Mouse (Mus musculus): ENCODE measurements at regions not wholly inside any gene's neighbourhood (a gene's known extent, or its start where the extent isn't known, plus 50 kb on each side); places are given as distances from the start of the nearest gene placed in this dataset.

DNA sequence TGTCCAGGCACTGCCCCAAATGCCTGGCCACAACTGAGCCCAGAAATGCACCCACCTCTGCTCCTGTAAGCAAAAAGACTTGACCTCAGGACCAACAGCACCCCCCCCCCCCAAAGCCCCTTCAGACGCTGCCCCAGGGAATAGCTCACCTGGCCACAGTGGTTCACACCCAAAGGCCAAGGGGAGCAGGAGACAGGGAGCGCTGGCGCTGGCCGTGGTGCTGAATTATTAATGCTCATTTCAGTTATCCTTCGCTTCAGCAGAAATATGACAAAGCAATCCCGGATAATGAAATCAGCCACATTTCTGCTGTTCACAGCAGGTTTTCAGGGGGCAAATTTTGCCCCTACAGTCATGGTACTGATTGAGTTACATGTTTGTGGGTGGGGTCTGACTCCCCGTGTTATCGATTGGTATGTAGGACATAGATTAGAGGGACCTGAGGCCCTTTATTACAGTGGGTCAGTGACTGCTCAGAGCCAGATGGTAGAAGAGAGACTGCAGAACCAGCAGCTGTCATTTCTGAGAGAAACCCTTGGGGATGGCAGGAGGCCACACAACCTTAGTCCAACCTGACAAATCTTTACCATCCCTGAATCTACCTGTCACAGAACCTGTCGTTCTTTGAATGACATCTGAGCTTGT lies 202.5 kb upstream of the N4bp1 start:
- H3K36me3 ChIP-seq (ENCODE audit: control insufficient read depth, insufficient read depth, low read length): no peaks in the 10 kb centered on the region
- 40% methylated on average over 9 of the region's 9 CpGs for WGBS
- no peaks in the 10 kb centered on the region for H3K27me3 ChIP-seq (ENCODE audit: control insufficient read depth, insufficient read depth, low read length)
- no peak overlapping the region for H3K27ac ChIP-seq (ENCODE audit: low read length)
- no peaks in the 10 kb centered on the region for H3K4me1 ChIP-seq (ENCODE audit: control insufficient read depth, insufficient read depth, low read length)
- no peak overlapping the region for H3K4me2 ChIP-seq (ENCODE audit: low read depth, low read length)
- no peak for ATAC-seq (ENCODE audit: insufficient read depth, low FRiP score)
- H3K4me3 ChIP-seq (replicated peaks; ENCODE audit: low read length): no peak overlapping the region
- no peaks in the 10 kb centered on the region for H3K9me3 ChIP-seq (replicated peaks; ENCODE audit: control insufficient read depth, low read length)
- no peak overlapping the region for H3K9ac ChIP-seq (ENCODE audit: low read length)

DNA sequence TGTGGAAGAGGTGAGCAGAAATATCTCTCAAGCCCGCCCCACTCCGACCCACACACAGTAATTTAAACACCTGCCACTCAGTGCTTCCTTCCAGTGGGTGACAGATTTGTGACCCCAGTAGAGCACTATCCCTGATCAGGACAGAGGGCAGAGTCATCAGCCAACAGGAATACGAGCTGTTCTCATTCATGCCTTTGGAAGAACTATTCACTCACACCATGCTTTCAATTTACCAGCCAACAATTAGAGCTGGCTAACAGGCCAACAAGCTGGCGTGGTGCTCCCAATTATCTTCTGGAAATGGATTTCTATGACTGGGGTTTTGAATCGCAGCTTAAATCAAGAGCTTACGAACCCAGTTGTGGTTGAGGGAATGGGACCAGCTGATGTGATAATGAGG lies 193.2 kb upstream of the N4bp1 start:
- ATAC-seq (ENCODE audit: insufficient read depth, low FRiP score): no peak
- no peak overlapping the region for H3K4me3 ChIP-seq (replicated peaks; ENCODE audit: low read length)
- H3K36me3 ChIP-seq (ENCODE audit: control insufficient read depth, insufficient read depth, low read length): no peaks in the 10 kb centered on the region
- no peaks in the 10 kb centered on the region for H3K4me1 ChIP-seq (ENCODE audit: control insufficient read depth, insufficient read depth, low read length)
- no peak overlapping the region for H3K9ac ChIP-seq (ENCODE audit: low read length)
- no peaks in the 10 kb centered on the region for H3K9me3 ChIP-seq (replicated peaks; ENCODE audit: control insufficient read depth, low read length)
- no peaks in the 10 kb centered on the region for H3K27me3 ChIP-seq (ENCODE audit: control insufficient read depth, insufficient read depth, low read length)
- no peak overlapping the region for H3K27ac ChIP-seq (ENCODE audit: low read length)
- H3K4me2 ChIP-seq (ENCODE audit: low read depth, low read length): no peak overlapping the region
- WGBS: 63% methylated on average over 6 of the region's 6 CpGs

DNA sequence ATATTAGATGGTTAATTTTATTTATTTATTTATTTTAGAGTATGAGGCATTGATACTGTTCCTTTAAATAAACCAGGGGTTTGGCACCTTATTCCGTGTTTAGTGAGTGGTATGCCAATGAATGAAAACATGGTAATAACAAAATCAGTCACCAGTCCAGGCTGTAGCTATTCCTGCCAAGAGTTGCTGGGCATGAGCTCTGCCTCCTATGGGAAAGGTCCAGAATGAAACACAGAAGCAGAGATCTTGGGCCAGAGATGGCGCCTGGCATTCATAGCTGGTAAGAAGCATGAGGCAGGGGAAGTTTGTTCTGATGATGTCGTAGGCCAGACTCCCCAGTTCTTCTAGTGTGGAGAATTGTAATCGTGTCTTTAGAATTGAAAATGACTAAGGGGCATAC lies 190.9 kb upstream of the N4bp1 start:
- Histone ChIP-seq H3K36me3 (ENCODE audit: control insufficient read depth, insufficient read depth, low read length) (no peaks in the 10 kb centered on the region), H3K4me3 (replicated peaks; ENCODE audit: low read length) (no peak overlapping the region), H3K9me3 (replicated peaks; ENCODE audit: control insufficient read depth, low read length) (no peaks in the 10 kb centered on the region), H3K27me3 (ENCODE audit: control insufficient read depth, insufficient read depth, low read length) (no peaks in the 10 kb centered on the region), H3K9ac (ENCODE audit: low read length) (no peak overlapping the region), H3K4me2 (ENCODE audit: low read depth, low read length) (no peak overlapping the region), H3K4me1 (ENCODE audit: control insufficient read depth, insufficient read depth, low read length) (no peaks in the 10 kb centered on the region), H3K27ac (ENCODE audit: low read length) (no peak overlapping the region)
- 79% methylated on average over 4 of the region's 4 CpGs for WGBS
- no peak for ATAC-seq (ENCODE audit: insufficient read depth, low FRiP score)

DNA sequence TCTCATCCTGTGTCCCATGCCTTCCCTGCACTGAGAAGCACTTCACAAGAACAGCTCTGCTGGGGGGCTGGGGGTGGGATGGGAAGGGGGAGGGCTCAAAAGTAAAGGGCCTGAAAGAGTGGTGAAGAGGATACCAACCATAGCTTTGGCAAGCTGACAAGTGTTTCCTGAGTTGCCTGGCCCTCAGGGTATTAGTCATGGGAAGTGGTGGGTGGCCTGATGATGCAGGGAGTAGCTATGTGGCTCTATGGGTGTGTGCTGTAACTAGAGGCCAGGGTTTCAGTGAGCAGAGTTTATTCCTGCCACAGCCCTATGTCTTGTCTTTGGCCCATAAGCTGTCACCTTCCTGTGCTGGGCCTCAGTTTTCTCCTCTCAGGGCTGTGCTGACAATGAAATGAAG lies 186.2 kb upstream of the N4bp1 start:
- ATAC-seq (ENCODE audit: insufficient read depth, low FRiP score): no peak
- Histone ChIP-seq H3K27me3 (ENCODE audit: control insufficient read depth, insufficient read depth, low read length) (no peaks in the 10 kb centered on the region), H3K27ac (ENCODE audit: low read length) (no peak overlapping the region), H3K4me3 (replicated peaks; ENCODE audit: low read length) (no peak overlapping the region), H3K9me3 (replicated peaks; ENCODE audit: control insufficient read depth, low read length) (0 out of 2 replicates have a peak, but pooled peaks cover 4% of the 10 kb centered on the region), H3K4me2 (ENCODE audit: low read depth, low read length) (no peak overlapping the region), H3K4me1 (ENCODE audit: control insufficient read depth, insufficient read depth, low read length) (no peaks in the 10 kb centered on the region), H3K9ac (ENCODE audit: low read length) (no peak overlapping the region), H3K36me3 (ENCODE audit: control insufficient read depth, insufficient read depth, low read length) (no peaks in the 10 kb centered on the region)

DNA sequence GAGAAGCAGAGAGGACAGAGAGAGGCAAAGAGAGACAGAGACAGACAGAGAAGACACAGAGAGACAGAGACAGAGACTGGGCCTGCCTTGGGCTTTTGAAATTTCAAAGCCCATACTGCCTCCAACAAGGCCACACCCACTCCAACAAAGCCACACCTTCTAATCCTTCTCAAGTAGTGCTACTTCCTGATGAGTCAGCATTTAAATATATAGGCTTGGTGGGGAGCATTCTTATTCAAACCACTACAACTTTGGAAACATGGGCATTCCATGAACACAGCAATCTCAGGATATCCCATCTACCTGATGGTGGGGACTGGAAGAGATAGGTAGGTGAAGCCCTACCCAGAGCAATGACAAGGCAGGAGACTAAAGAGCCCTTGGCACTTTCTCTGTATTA lies 182.0 kb upstream of the N4bp1 start:
- H3K4me3 ChIP-seq (replicated peaks; ENCODE audit: low read length): no peak overlapping the region
- no peak overlapping the region for H3K9ac ChIP-seq (ENCODE audit: low read length)
- 0 out of 2 replicates have a peak, but pooled peaks cover 4% of the 10 kb centered on the region for H3K9me3 ChIP-seq (replicated peaks; ENCODE audit: control insufficient read depth, low read length)
- no peaks in the 10 kb centered on the region for H3K36me3 ChIP-seq (ENCODE audit: control insufficient read depth, insufficient read depth, low read length)
- ATAC-seq (ENCODE audit: insufficient read depth, low FRiP score): no peak
- H3K27ac ChIP-seq (ENCODE audit: low read length): no peak overlapping the region
- H3K4me1 ChIP-seq (ENCODE audit: control insufficient read depth, insufficient read depth, low read length): no peaks in the 10 kb centered on the region
- H3K27me3 ChIP-seq (ENCODE audit: control insufficient read depth, insufficient read depth, low read length): no peaks in the 10 kb centered on the region
- no peak overlapping the region for H3K4me2 ChIP-seq (ENCODE audit: low read depth, low read length)

DNA sequence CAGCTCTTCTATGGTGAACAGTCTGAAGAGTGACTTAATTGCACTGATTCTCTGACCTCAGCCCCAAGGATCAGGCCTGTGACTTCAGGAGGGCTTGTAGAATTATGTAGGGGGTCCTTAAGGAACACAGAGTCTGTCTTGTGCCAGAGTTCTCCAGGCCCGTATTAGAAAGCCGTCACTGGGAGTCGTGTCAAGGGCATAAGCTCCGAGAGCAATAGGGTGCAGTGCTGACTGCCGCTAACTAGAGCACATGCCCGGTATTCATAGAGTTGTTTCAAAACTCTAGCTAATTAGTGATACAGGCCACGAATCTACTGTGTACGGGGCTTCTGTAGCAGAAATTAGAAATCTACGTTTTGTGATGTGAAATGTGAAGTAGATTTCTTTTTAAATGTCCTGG lies 179.7 kb upstream of the N4bp1 start:
- WGBS: 91% methylated on average over 9 of the region's 9 CpGs
- Histone ChIP-seq H3K27ac (ENCODE audit: low read length) (no peak overlapping the region), H3K9me3 (replicated peaks; ENCODE audit: control insufficient read depth, low read length) (0 out of 2 replicates have a peak, but pooled peaks cover 4% of the 10 kb centered on the region), H3K4me3 (replicated peaks; ENCODE audit: low read length) (no peak overlapping the region), H3K27me3 (ENCODE audit: control insufficient read depth, insufficient read depth, low read length) (no peaks in the 10 kb centered on the region), H3K4me1 (ENCODE audit: control insufficient read depth, insufficient read depth, low read length) (no peaks in the 10 kb centered on the region), H3K9ac (ENCODE audit: low read length) (no peak overlapping the region), H3K36me3 (ENCODE audit: control insufficient read depth, insufficient read depth, low read length) (no peaks in the 10 kb centered on the region), H3K4me2 (ENCODE audit: low read depth, low read length) (no peak overlapping the region)
- no peak for ATAC-seq (ENCODE audit: insufficient read depth, low FRiP score)

DNA sequence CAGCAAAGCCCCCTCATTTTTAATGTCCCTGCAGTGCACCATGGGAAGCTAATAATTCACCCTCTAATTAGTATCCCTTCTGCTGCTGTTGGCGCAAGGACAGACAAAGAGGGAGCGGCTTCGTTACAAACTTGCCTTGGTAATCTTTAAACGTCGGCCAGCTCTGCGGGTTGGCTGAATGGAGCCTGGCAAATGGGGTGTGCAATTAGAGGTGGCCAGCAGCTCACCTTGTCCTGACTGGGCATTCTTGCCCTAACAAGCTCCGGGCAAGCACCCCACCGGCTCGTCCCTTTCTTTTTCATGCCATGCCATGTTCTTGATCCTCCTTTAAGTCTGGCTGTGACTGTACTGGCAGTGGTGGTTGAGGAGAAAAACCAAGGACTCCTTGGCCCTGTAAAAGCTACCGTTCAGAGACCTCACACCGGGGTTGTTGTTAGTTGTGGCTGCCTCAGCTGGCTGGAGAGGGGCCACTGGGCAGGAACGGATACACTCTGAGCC lies 179.2 kb upstream of the N4bp1 start:
- Histone ChIP-seq H3K27me3 (ENCODE audit: control insufficient read depth, insufficient read depth, low read length) (no peaks in the 10 kb centered on the region), H3K4me1 (ENCODE audit: control insufficient read depth, insufficient read depth, low read length) (no peaks in the 10 kb centered on the region), H3K9me3 (replicated peaks; ENCODE audit: control insufficient read depth, low read length) (0 out of 2 replicates have a peak, but pooled peaks cover 4% of the 10 kb centered on the region), H3K36me3 (ENCODE audit: control insufficient read depth, insufficient read depth, low read length) (no peaks in the 10 kb centered on the region), H3K9ac (ENCODE audit: low read length) (no peak overlapping the region), H3K4me3 (replicated peaks; ENCODE audit: low read length) (no peak overlapping the region), H3K4me2 (ENCODE audit: low read depth, low read length) (no peak overlapping the region), H3K27ac (ENCODE audit: low read length) (no peak overlapping the region)
- ATAC-seq (ENCODE audit: insufficient read depth, low FRiP score): no peak
- WGBS: 69% methylated on average over 12 of the region's 12 CpGs

DNA sequence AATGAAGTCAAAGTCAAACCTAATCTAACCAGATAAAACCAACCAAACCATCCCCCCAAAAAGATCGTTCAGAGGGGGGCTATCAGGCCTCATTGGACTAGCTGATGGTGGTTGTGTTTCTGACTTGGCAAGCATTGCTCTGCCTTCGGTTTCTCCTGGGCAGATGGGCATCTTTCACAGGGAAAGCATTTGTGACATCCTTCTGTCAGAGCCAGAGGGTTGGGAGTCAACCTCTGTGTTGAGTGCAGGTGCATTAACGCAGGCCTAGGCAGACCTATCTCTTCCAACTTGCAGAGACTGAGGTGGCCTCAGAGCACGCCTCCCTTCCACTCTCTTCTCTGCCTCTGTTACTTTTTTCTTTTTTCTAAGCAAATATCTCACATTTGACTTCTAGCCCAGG lies 178.5 kb upstream of the N4bp1 start:
- Histone ChIP-seq H3K4me2 (ENCODE audit: low read depth, low read length) (no peak overlapping the region), H3K27ac (ENCODE audit: low read length) (no peak overlapping the region), H3K9ac (ENCODE audit: low read length) (no peak overlapping the region), H3K27me3 (ENCODE audit: control insufficient read depth, insufficient read depth, low read length) (no peaks in the 10 kb centered on the region), H3K4me1 (ENCODE audit: control insufficient read depth, insufficient read depth, low read length) (no peaks in the 10 kb centered on the region), H3K9me3 (replicated peaks; ENCODE audit: control insufficient read depth, low read length) (0 out of 2 replicates have a peak, but pooled peaks cover 4% of the 10 kb centered on the region), H3K36me3 (ENCODE audit: control insufficient read depth, insufficient read depth, low read length) (no peaks in the 10 kb centered on the region), H3K4me3 (replicated peaks; ENCODE audit: low read length) (no peak overlapping the region)
- 90% methylated on average over 4 of the region's 4 CpGs for WGBS
- ATAC-seq (ENCODE audit: insufficient read depth, low FRiP score): no peak

DNA sequence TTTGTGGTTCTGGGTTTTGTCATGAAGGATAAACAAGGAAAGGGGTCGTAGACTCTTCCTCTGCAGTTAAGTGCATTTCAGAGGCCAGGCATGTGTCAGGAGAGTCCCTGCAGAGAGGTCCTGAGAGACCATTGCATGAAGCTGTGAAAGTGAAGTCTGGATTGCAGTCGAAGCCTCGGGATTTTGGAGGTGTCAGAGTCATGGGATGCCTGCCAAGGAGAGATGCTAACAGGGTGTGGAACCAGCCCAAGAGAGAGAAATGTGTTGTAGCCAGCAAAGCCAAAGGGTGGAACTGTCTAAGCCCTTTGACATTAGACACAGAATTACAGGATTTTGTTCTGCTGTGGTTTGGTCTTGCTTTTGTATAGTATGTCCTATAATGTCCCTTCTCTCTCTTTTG lies 164.7 kb upstream of the N4bp1 start:
- Histone ChIP-seq H3K36me3 (ENCODE audit: control insufficient read depth, insufficient read depth, low read length) (no peaks in the 10 kb centered on the region), H3K4me2 (ENCODE audit: low read depth, low read length) (no peak overlapping the region), H3K4me1 (ENCODE audit: control insufficient read depth, insufficient read depth, low read length) (no peaks in the 10 kb centered on the region), H3K9ac (ENCODE audit: low read length) (no peak overlapping the region), H3K4me3 (replicated peaks; ENCODE audit: low read length) (no peak overlapping the region), H3K27ac (ENCODE audit: low read length) (no peak overlapping the region), H3K27me3 (ENCODE audit: control insufficient read depth, insufficient read depth, low read length) (no peaks in the 10 kb centered on the region), H3K9me3 (replicated peaks; ENCODE audit: control insufficient read depth, low read length) (no peaks in the 10 kb centered on the region)
- 30% methylated on average over 3 of the region's 3 CpGs for WGBS
- no peak for ATAC-seq (ENCODE audit: insufficient read depth, low FRiP score)
